Mouse (Mus musculus): ENCODE measurements at regions not wholly inside any gene's neighbourhood (a gene's known extent, or its start where the extent isn't known, plus 50 kb on each side); places are given as distances from the start of the nearest gene placed in this dataset.

- H3K9ac ChIP-seq, result no peak overlapping the region
- WGBS, result 75% methylated on average over 5 of the region's 5 CpGs
- no peak for ATAC-seq (ENCODE audit: insufficient number of reproducible peaks, low FRiP score, low TSS enrichment, low read depth)
Observed at GRCm38 (mm10) chr10:111099059-111099811, 65.3 kb upstream of the Osbpl8 start.

GRCm38 (mm10) chr10:111097245-111097644, 67.3 kb upstream of the Osbpl8 start:
- no peak for ATAC-seq (ENCODE audit: insufficient number of reproducible peaks, low FRiP score, low TSS enrichment, low read depth)
- H3K36me3 ChIP-seq, result no peaks in the 10 kb centered on the region
- no peaks in the 10 kb centered on the region for H3K9me3 ChIP-seq (replicated peaks)
- H3K4me2 ChIP-seq (replicated peaks), result no peak overlapping the region
- no peak overlapping the region for H3K4me3 ChIP-seq (replicated peaks)
- no peaks in the 10 kb centered on the region for H3K27me3 ChIP-seq
- 42% methylated on average over 5 of the region's 5 CpGs for WGBS
- peaks cover 6% of the 10 kb centered on the region for H3K4me1 ChIP-seq
- H3K9ac ChIP-seq, result no peak overlapping the region
- H3K27ac ChIP-seq (replicated peaks), result no peak overlapping the region

More at GRCm38 (mm10) chr10:111099059-111099811, 65.3 kb upstream of the Osbpl8 start:
- Histone ChIP-seq H3K4me3 (replicated peaks) (no peak overlapping the region), H3K27me3 (no peaks in the 10 kb centered on the region), H3K9me3 (replicated peaks) (no peaks in the 10 kb centered on the region), H3K36me3 (no peaks in the 10 kb centered on the region), H3K27ac (replicated peaks) (no peak overlapping the region), H3K4me2 (replicated peaks) (no peak overlapping the region), H3K4me1 (peaks cover 9% of the 10 kb centered on the region)

GRCm38 (mm10) chr10:111096811-111097210, 67.7 kb upstream of the Osbpl8 start:
- H3K9ac ChIP-seq, result no peak overlapping the region
- H3K4me3 ChIP-seq (replicated peaks), result no peak overlapping the region
- H3K36me3 ChIP-seq, result no peaks in the 10 kb centered on the region
- H3K27me3 ChIP-seq, result no peaks in the 10 kb centered on the region
- no peaks in the 10 kb centered on the region for H3K9me3 ChIP-seq (replicated peaks)
- 79% methylated on average over 6 of the region's 6 CpGs for WGBS
- ATAC-seq (ENCODE audit: insufficient number of reproducible peaks, low FRiP score, low TSS enrichment, low read depth), result no peak
- H3K4me2 ChIP-seq (replicated peaks), result no peak overlapping the region
- H3K4me1 ChIP-seq, result peaks cover 4% of the 10 kb centered on the region; the same call in 1 of the 2 replicates
- no peak overlapping the region for H3K27ac ChIP-seq (replicated peaks)

GRCm38 (mm10) chr10:111094405-111094804, 70.1 kb upstream of the Osbpl8 start:
- Histone ChIP-seq H3K4me2 (replicated peaks) (no peak overlapping the region), H3K9me3 (replicated peaks) (no peaks in the 10 kb centered on the region), H3K27me3 (no peaks in the 10 kb centered on the region), H3K36me3 (no peaks in the 10 kb centered on the region), H3K4me3 (replicated peaks) (no peak overlapping the region), H3K9ac (no peak overlapping the region), H3K4me1 (no peaks in the 10 kb centered on the region), H3K27ac (replicated peaks) (no peak overlapping the region)
- no peak for ATAC-seq (ENCODE audit: insufficient number of reproducible peaks, low FRiP score, low TSS enrichment, low read depth)
- WGBS, result 41% methylated on average over 9 of the region's 9 CpGs

- ATAC-seq (ENCODE audit: insufficient number of reproducible peaks, low FRiP score, low TSS enrichment, low read depth), result no peak
- H3K36me3 ChIP-seq, result no peaks in the 10 kb centered on the region
- no peak overlapping the region for H3K27ac ChIP-seq (replicated peaks)
- no peaks in the 10 kb centered on the region for H3K9me3 ChIP-seq (replicated peaks)
- H3K4me3 ChIP-seq (replicated peaks), result no peak overlapping the region
- H3K4me2 ChIP-seq (replicated peaks), result no peak overlapping the region
- no peak overlapping the region for H3K9ac ChIP-seq
- WGBS, result 64% methylated on average over 5 of the region's 5 CpGs
- no peaks in the 10 kb centered on the region for H3K4me1 ChIP-seq
- H3K27me3 ChIP-seq, result no peaks in the 10 kb centered on the region
Observed at GRCm38 (mm10) chr10:111089382-111089781, 75.2 kb upstream of the Osbpl8 start.

- no peaks in the 10 kb centered on the region for H3K36me3 ChIP-seq
- no peak for ATAC-seq (ENCODE audit: insufficient number of reproducible peaks, low FRiP score, low TSS enrichment, low read depth)
- H3K4me3 ChIP-seq (replicated peaks), result no peak overlapping the region
- no peaks in the 10 kb centered on the region for H3K27me3 ChIP-seq
- no peaks in the 10 kb centered on the region for H3K4me1 ChIP-seq
- no peak overlapping the region for H3K4me2 ChIP-seq (replicated peaks)
- H3K9ac ChIP-seq, result no peak overlapping the region
- H3K9me3 ChIP-seq (replicated peaks), result no peaks in the 10 kb centered on the region
- 76% methylated on average over 8 of the region's 8 CpGs for WGBS
- H3K27ac ChIP-seq (replicated peaks), result no peak overlapping the region
Observed at GRCm38 (mm10) chr10:111085561-111085960, 75.6 kb upstream of the Zdhhc17 start.

- WGBS, result 35% methylated on average over 4 of the region's 4 CpGs
- H3K36me3 ChIP-seq, result no peaks in the 10 kb centered on the region
Observed at GRCm38 (mm10) chr10:111084267-111084780, 74.4 kb upstream of the Zdhhc17 start.

GRCm38 (mm10) chr10:111083861-111084260, 73.9 kb upstream of the Zdhhc17 start:
- H3K4me1 ChIP-seq, result no peaks in the 10 kb centered on the region
- no peaks in the 10 kb centered on the region for H3K27me3 ChIP-seq
- WGBS, result 56% methylated on average over 2 of the region's 2 CpGs
- no peak overlapping the region for H3K27ac ChIP-seq (replicated peaks)
- H3K4me3 ChIP-seq (replicated peaks), result no peak overlapping the region
- ATAC-seq (ENCODE audit: insufficient number of reproducible peaks, low FRiP score, low TSS enrichment, low read depth), result no peak
- H3K9ac ChIP-seq, result no peak overlapping the region
- H3K36me3 ChIP-seq, result no peaks in the 10 kb centered on the region
- no peaks in the 10 kb centered on the region for H3K9me3 ChIP-seq (replicated peaks)
- H3K4me2 ChIP-seq (replicated peaks), result no peak overlapping the region

More at GRCm38 (mm10) chr10:111084267-111084780, 74.4 kb upstream of the Zdhhc17 start:
- no peak overlapping the region for H3K27ac ChIP-seq (replicated peaks)
- no peaks in the 10 kb centered on the region for H3K4me1 ChIP-seq
- no peak overlapping the region for H3K9ac ChIP-seq
- no peaks in the 10 kb centered on the region for H3K9me3 ChIP-seq (replicated peaks)
- no peak for ATAC-seq (ENCODE audit: insufficient number of reproducible peaks, low FRiP score, low TSS enrichment, low read depth)
- H3K4me3 ChIP-seq (replicated peaks), result no peak overlapping the region
- no peaks in the 10 kb centered on the region for H3K27me3 ChIP-seq
- H3K4me2 ChIP-seq (replicated peaks), result no peak overlapping the region

GRCm38 (mm10) chr10:111083338-111083737, 73.4 kb upstream of the Zdhhc17 start:
- Histone ChIP-seq H3K27me3 (no peaks in the 10 kb centered on the region), H3K9ac (no peak overlapping the region), H3K4me1 (no peaks in the 10 kb centered on the region), H3K4me2 (replicated peaks) (no peak overlapping the region), H3K36me3 (no peaks in the 10 kb centered on the region), H3K27ac (replicated peaks) (no peak overlapping the region), H3K9me3 (replicated peaks) (no peaks in the 10 kb centered on the region), H3K4me3 (replicated peaks) (no peak overlapping the region)
- ATAC-seq (ENCODE audit: insufficient number of reproducible peaks, low FRiP score, low TSS enrichment, low read depth), result no peak
- WGBS, result 18% methylated on average over 4 of the region's 4 CpGs

GRCm38 (mm10) chr10:111080322-111080721, 70.4 kb upstream of the Zdhhc17 start:
- peak; percentile 47; the same call in 1 of the 2 replicates for ATAC-seq (ENCODE audit: insufficient number of reproducible peaks, low FRiP score, low TSS enrichment, low read depth)
- WGBS, result 30% methylated on average over 10 of the region's 10 CpGs
- no peak overlapping the region for H3K4me3 ChIP-seq (replicated peaks)

GRCm38 (mm10) chr10:111079051-111079450, 69.1 kb upstream of the Zdhhc17 start:
- no peaks in the 10 kb centered on the region for H3K4me1 ChIP-seq
- H3K27me3 ChIP-seq, result no peaks in the 10 kb centered on the region
- H3K36me3 ChIP-seq, result no peaks in the 10 kb centered on the region
- no peak overlapping the region for H3K9ac ChIP-seq
- no peak overlapping the region for H3K4me3 ChIP-seq (replicated peaks)
- no peak for ATAC-seq (ENCODE audit: insufficient number of reproducible peaks, low FRiP score, low TSS enrichment, low read depth)
- 70% methylated on average over 6 of the region's 6 CpGs for WGBS
- no peak overlapping the region for H3K4me2 ChIP-seq (replicated peaks)
- H3K27ac ChIP-seq (replicated peaks), result no peak overlapping the region
- no peaks in the 10 kb centered on the region for H3K9me3 ChIP-seq (replicated peaks)

More at GRCm38 (mm10) chr10:111080322-111080721, 70.4 kb upstream of the Zdhhc17 start:
- Histone ChIP-seq H3K4me1 (no peaks in the 10 kb centered on the region), H3K9ac (no peak overlapping the region), H3K9me3 (replicated peaks) (no peaks in the 10 kb centered on the region), H3K27me3 (no peaks in the 10 kb centered on the region), H3K27ac (replicated peaks) (no peak overlapping the region), H3K36me3 (no peaks in the 10 kb centered on the region), H3K4me2 (replicated peaks) (no peak overlapping the region)

- no peaks in the 10 kb centered on the region for H3K36me3 ChIP-seq
- no peaks in the 10 kb centered on the region for H3K27me3 ChIP-seq
- H3K4me2 ChIP-seq (replicated peaks), result no peak overlapping the region
- no peak for ATAC-seq (ENCODE audit: insufficient number of reproducible peaks, low FRiP score, low TSS enrichment, low read depth)
- no peak overlapping the region for H3K27ac ChIP-seq (replicated peaks)
- no peak overlapping the region for H3K4me3 ChIP-seq (replicated peaks)
- no peaks in the 10 kb centered on the region for H3K9me3 ChIP-seq (replicated peaks)
- no peaks in the 10 kb centered on the region for H3K4me1 ChIP-seq
- H3K9ac ChIP-seq, result no peak overlapping the region
- 93% methylated on average over 4 of the region's 4 CpGs for WGBS
Observed at GRCm38 (mm10) chr10:111077632-111078031, 67.7 kb upstream of the Zdhhc17 start.

Data from embryonic facial prominence, embryonic 15.5 days (tissue).